Mouse (Mus musculus) left cerebral cortex, adult 18-20 months (tissue): ENCODE results near the gene Traip. TPM values are rescaled to one million over a fixed set of nuclear protein-coding genes. Genes with fewer than 3 reads are reported as not detected.

Experiments used
- DNase-seq, 2 experiments: peaks; one replicate each; pipeline ENCODE4 v3.0.0; 2021 to 2022; ENCODE audit warnings: low spot score in 2 of 2, mixed read lengths in 1 of 2
- long read RNA-seq, 2 experiments: library from polyadenylated mRNA; stranded (forward); transcript quantifications; one replicate each; pipeline ENCODE4 v2.0.0; 2021
- total RNA-seq, 2 experiments: library from RNA; stranded (reverse); gene quantifications; 2 replicates each; pipeline ENCODE4 v1.2.3; 2021

Traip gene
- total RNA-seq, result 1 to 10 TPM; 7.5 to 9.1 TPM
- long read RNA-seq, experiment 1, partial matches to known transcripts, result 2 of 15 reads
- long read RNA-seq, experiment 1, other reads (novel, unspliced or antisense), result 11 of 15 reads
- long read RNA-seq, experiment 2, partial matches to known transcripts, result 3 of 10 reads
- long read RNA-seq, experiment 2, other reads (novel, unspliced or antisense), result 7 of 10 reads

GRCm38 (mm10) chr9:107949922-107950235 lies at the start of gene Traip:
Traip (plus strand) TSS chr9:107950136.
- DNase-seq, result no peak

DNA sequence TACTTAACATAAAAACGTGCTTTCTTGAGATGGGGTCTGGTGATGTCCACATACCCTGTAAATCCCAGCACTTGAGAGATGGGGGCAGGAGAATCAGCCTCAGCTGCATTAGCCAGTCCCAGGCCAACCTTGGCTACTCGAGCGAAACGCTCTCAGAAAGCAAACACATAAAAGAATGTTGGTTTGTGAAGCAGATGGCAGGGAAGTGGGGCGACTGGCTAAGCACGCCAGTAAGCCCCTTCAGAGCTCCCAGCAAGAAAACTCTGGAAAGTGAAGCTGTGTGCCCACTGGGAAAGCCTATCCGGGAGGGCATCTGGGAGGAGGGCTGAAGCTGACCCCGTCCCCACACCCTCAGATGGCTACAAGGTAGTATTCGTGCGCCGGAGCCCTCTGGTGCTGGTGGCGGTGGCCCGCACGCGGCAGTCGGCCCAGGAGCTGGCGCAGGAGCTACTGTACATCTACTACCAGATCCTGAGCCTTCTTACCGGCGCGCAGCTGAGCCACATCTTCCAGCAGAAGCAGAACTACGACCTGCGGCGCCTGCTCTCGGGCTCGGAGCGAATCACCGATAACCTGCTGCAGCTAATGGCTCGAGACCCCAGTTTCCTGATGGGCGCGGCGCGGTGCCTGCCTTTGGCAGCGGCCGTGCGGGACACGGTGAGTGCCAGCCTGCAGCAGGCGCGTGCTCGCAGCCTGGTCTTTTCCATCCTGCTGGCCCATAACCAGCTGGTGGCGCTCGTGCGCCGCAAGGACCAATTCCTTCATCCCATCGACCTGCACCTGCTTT lies 48.9 kb upstream of the Traip start:
- peak; percentile 80 to 87 for DNase-seq

GRCm38 (mm10) chr9:107901627-107901914 lies 48.4 kb upstream of the Traip start:
- no peak for DNase-seq

GRCm38 (mm10) chr9:107904726-107905125 lies 45.2 kb upstream of the Traip start:
- peak; percentile 86 to 94 for DNase-seq

DNA sequence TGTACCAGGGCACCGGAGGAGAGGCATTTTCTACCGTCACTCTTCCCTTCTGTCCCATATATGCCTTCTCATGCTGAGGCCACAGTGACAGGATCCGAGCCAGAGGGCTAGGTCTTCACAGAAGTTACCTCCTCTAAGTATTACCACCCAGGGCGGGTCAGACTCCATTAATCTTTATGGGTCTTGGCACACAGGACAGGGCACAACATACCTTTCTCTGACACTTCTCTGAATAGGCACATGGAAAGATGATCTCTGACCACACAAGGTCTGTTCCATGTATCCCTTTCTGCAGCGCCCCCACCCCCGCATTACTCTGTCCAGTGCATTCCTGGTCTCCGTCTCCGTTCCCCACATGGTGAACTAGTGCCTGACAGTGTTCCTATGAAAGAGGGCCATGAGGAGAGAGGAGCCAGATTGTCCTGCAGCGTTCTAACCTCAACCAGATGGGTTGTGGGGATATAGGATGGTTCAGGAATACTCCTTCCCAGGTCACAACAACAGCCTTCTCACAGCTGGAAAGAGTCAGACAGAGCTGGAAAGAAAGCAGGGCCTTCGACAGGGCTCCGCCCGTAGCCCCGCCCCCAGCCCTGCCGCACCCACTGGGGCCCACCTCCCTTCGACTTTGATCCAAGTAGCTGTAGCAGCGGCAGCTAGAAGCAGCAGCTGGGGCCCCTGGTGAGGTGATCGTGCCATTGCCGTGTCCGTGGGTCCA lies 43.5 kb upstream of the Traip start, which contains the start of gene Mst1r:
TSS of gene Mst1r (plus strand) at position 622 of the 715 bp plus-strand sequence.
- peak in 1 of 2 experiments; percentile 15 for DNase-seq

DNA sequence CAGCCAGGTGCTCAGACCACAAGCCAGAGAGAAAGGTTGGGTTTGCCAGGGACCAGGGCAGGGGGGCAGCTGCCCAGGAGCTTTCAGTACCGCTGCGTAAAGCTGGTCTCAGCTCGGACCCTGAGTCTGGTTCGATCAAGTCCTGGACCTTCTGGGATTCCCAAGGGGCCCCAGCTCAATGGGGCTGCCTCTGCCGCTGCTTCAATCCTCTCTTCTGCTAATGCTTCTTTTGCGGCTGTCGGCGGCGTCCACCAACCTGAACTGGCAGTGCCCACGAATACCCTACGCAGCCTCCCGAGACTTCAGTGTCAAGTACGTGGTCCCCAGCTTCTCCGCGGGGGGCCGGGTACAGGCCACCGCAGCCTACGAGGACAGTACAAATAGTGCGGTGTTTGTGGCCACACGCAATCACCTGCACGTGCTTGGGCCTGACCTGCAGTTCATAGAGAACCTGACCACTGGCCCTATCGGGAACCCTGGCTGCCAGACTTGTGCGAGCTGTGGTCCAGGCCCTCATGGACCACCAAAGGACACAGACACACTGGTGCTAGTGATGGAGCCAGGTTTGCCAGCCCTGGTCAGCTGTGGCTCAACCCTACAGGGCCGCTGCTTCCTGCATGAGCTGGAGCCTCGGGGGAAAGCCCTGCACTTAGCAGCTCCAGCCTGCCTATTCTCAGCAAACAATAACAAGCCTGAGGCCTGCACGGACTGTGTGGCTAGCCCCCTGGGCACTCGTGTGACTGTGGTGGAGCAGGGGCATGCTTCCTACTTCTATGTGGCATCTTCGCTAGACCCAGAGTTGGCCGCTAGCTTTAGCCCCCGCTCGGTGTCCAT lies 42.8 kb upstream of the Traip start:
- no peak for DNase-seq

GRCm38 (mm10) chr9:107907801-107908120 lies 42.2 kb upstream of the Traip start:
- DNase-seq, result no peak

GRCm38 (mm10) chr9:107908410-107909158 lies 41.4 kb upstream of the Traip start:
- DNase-seq, result no peak

DNA sequence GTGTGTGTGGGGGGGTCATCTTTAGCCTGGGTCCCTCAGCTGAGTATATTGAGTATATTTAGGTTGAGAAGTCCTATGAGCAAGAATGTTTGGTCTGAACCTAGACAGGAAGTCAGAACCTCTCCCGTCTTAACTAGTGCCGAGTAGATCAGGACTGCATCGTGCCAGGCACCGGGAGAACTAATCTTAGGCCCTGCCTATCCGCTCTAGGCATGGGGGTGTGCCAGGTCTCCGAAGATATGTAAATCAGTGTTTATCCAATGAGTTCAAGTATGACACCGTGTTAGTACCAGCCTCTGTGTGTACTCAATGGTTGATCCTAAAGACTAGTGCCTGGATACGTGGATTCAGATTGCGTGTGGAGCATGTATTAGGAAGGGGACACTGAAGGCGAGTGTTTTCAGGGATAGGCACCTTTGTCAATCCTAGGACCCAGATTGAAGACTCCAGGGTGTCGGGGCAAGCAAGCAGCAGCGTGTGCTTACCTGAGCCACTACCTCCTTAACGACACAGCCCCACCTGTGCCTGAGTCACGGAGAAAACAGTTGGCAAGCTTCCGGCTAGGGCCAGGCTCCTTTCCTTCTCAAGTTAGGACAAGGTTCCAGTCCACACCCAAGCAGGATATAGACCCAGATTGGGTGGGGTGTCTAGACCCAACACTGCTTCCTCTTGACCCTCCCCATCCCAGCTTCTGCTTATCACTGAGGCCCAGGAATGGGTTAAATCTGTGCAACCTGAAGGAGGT lies 39.7 kb upstream of the Traip start:
- DNase-seq, result no peak

- DNase-seq, result no peak
Measured at GRCm38 (mm10) chr9:107914764-107915420, 35.0 kb upstream of the Traip start.

GRCm38 (mm10) chr9:107917895-107918608 lies 31.9 kb upstream of the Traip start:
- DNase-seq, result peak; percentile 45 to 54

DNA sequence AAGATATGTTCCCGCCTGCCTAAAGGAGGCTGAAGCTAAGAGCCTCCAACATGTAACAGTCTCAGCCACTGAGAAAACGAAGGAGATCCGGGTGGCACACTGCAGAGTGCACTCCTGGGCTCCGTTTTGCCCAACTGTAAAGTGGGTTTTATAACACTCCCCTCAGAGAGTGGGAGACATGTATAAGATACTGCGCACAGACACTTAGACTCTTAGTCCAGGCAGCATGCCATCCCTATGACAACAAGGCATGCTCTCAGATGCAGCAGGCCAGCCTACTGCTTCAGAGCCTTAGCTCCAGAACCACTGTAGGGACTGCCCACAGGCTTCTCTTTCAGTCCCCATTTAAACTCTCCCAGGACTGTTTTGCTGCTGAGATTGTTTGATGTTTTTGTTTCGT lies 31.1 kb upstream of the Traip start:
- peak in 1 of 2 experiments; percentile 39 for DNase-seq

- no peak for DNase-seq
Measured at GRCm38 (mm10) chr9:107919441-107919840, 30.5 kb upstream of the Traip start.

- no peak for DNase-seq
Measured at GRCm38 (mm10) chr9:107923021-107923420, 26.9 kb upstream of the Traip start.

GRCm38 (mm10) chr9:107923956-107924355 lies 26.0 kb upstream of the Traip start:
- no peak for DNase-seq

DNA sequence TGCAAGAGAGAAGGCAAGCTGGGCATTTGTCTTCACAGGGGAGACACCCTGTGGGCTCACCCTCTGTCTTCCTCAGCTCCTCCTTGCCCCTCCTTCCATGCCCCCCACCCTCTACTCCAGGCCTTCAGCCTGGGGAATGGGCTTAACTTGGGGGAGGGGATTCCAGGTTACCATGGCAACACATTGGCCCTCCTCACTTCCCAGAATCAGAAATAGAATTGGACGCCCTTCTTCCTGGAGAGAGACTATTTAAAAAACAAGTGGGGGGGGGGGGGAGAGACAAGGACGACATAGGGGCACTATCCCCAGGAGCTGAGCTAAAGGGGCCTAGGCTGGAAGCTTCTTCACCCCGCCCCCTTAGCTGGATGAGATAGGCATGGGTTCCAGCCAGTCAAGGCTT lies 24.7 kb upstream of the Traip start:
- DNase-seq, result no peak

GRCm38 (mm10) chr9:107926920-107927420 lies 23.0 kb upstream of the Traip start:
- no peak for DNase-seq

- no peak for DNase-seq
Measured at GRCm38 (mm10) chr9:107927749-107928148, 22.2 kb upstream of the Traip start.

DNA sequence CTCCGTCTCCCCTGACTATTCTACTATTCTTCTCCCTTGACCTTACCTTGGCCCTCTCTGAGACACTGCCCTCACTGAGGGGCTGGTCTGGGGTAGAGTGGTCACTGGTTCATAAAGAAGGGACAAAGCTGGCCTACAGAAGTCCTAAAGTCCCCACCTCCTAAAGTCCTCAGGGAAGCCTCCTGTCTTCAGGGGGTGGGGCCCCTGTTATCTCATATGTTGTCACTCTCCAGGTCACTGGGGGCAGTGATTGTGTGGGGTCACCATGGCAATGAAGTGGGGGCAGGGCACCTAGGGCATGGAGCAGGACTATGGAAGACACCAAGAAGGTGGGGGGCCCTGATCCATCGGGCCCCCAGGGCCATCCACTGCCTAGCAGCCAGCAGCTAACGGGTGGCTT lies 21.8 kb upstream of the Traip start, which contains the start of gene Actl11:
TSS of gene Actl11 (plus strand) at position 301 of the 400 bp plus-strand sequence.
- no peak for DNase-seq
